Mouse (Mus musculus) central nervous system, embryonic 14 days (tissue): ENCODE data around the gene Ap1ar. TPM values are rescaled to one million over a fixed set of nuclear protein-coding genes. Genes with fewer than 3 reads are reported as not detected.

ENCODE experiments used
- polyA plus RNA-seq: library from polyadenylated mRNA; depleted of rRNA; stranded (reverse); fragments of >200 nt; gene quantifications from 2 replicates; pipeline ENCODE4 v1.2.3, GENCODE M21; 2012; rRNA removed

The Ap1ar gene
- polyA plus RNA-seq = 64.7 and 71.9 TPM in 2 replicates

GRCm38 (mm10) chr3:127837154-127837865, at the start of gene Ap1ar:
TSS of gene Ap1ar (minus strand) at chr3:127837523.

GRCm38 (mm10) chr3:127789500-127790191, 47.7 kb downstream of the Ap1ar start, which contains the start of gene Tifa:
TSS of gene Tifa (plus strand) at chr3:127789805.

GRCm38 (mm10) chr3:127780021-127780644, 57.2 kb downstream of the Ap1ar start, which contains the start of gene Alpk1:
TSS of gene Alpk1 (minus strand) at chr3:127780527.

Other genes starting within 250 kb of the Ap1ar start
- gene Neurog2, start 204.4 kb downstream of the Ap1ar start, polyA plus RNA-seq = 51.6 and 114 TPM in 2 replicates
- gene Alpk1, start 57.0 kb downstream of the Ap1ar start, polyA plus RNA-seq = 3.2 TPM in 2 replicates
- gene Tifa, start 47.7 kb downstream of the Ap1ar start, polyA plus RNA-seq = 3.0 and 4.0 TPM in 2 replicates
- gene Fam241a, start 58.8 kb upstream of the Ap1ar start, polyA plus RNA-seq = 5.9 and 6.3 TPM in 2 replicates